Mouse (Mus musculus): ENCODE measurements around the gene Tada1. TPM values are rescaled to one million over a fixed set of nuclear protein-coding genes. Genes with fewer than 3 reads are reported as not detected.

The Tada1 gene
- polyA plus RNA-seq, 1 experiment: 17.4 TPM

DNA sequence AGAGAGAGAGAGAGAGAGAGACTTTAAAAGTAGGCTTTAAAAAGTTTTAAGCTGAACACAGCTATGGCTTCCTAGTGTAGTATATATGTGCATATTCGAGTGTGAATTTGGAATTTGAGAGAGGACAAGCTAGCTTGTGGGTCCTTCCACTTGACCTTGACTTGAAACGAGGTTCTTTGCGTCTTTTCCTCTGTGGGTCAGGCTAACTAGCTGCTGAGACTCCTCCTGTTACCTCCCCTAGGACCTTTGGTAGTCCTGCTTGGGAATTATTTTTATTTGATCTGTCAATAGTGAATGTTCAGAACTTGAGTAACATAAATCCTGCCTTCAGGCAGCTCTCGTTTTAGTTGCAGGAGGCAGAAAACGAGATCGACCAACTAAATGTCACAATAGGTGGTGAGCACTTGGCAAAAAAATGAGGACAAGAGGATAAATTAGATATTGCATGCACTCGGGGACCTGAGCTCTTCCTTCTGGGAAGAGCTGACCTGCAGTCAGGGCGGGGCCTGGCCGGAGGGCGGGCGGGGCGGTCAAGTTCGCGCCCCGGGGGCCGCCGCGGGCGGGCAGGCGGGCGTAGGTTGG lies 375 bp upstream of the Tada1 start:
- TF ChIP-seq GATA1 (IDR thresholded peaks at IDR 0.05; ENCODE audit: low read length): no peak

DNA sequence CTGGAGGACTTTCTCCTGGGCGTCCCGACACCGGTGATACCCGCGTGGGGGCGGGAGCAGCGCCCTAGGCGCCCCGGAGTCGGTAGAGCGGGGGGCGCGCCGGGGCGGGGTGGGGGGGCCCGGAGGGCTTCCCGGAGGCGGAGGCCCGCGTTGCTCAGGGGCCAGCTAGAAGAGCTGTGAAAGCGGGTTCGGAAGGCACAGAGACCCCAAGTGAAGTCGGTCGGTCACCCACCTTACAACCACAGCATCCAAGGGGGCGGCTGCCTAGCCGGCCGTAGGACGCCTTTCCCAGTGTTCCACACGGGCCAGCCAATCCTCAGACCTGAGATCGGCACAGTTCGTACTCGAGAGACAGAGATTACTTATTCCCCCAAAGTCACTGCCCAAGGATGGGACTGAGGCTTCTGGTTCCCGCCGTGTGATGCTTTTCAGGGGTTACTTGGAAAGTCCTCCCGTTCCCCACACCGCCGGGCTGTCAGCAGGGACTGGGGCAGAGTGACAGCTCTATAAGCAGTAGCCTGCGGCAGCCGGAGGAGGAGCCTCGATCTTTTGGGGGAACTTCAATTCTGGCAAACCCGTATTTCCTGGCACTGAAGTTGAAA lies 834 bp downstream of the Tada1 start:
- TF ChIP-seq GATA1 (IDR thresholded peaks at IDR 0.05; ENCODE audit: low read length): no peak

GRCm38 (mm10) chr1:166381336-166381735 lies 2.4 kb downstream of the Tada1 start:
- TF ChIP-seq GATA1 (IDR thresholded peaks at IDR 0.05; ENCODE audit: low read length): no peak

DNA sequence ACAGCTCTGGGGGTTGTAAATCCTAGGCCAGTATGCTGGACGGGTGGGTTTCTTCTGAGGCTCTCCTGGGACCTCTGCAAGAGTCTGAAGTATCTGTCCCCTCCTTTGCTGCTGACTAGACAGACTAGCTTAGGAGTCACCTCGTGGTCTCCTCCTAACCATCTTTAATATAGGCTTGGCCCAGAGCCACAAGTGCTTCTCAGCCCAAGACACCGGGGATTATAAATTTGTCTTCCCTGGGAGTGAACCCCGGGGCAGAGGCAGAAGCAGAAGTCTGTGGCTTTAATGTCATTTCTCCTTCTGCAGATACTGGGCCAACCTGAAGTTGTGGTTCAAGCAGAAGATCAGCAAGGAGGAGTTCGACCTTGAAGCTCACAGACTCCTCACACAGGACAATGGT lies 2.9 kb downstream of the Tada1 start:
- TF ChIP-seq GATA1 (IDR thresholded peaks at IDR 0.05; ENCODE audit: low read length): no peak

DNA sequence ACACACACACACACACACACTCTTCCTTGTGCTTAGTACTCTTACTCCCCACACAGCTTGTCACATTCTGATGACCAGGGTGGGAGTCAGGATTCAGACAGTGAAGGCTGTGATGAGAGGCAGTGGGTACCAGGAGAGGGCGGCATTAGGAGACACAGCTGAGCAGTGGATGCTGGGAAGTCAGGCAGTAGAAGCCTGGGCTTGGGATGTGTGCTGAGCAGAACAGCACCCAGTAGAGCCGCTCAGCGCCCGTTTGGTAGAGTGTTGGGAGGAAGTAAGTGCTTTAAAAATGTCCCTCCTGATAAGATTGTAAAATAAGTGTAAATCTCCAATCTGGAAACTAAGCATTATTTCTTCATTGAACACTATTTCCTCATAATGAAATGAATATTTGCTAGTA lies 3.7 kb downstream of the Tada1 start:
- TF ChIP-seq GATA1 (IDR thresholded peaks at IDR 0.05; ENCODE audit: low read length): no peak

DNA sequence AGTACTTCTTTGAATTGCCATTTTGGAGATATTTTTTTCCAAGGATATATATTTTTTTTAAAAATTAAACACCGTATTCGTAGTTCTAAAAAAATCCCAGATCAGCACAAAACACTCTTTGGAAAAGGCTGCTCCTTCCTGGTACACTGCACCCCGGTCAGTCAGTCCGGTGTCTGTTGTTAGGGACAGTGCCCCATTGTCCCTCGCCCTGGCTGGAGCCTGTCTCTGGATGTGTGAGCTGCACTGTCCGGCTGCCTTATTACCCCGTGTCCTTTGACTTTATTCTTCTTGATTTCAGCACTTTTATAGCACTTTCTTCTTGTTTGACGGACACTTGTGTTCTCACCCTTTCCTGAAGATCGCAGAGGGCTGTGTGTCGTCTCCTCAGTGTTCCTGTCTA lies 5.7 kb downstream of the Tada1 start:
- TF ChIP-seq GATA1 (IDR thresholded peaks at IDR 0.05; ENCODE audit: low read length): no peak

DNA sequence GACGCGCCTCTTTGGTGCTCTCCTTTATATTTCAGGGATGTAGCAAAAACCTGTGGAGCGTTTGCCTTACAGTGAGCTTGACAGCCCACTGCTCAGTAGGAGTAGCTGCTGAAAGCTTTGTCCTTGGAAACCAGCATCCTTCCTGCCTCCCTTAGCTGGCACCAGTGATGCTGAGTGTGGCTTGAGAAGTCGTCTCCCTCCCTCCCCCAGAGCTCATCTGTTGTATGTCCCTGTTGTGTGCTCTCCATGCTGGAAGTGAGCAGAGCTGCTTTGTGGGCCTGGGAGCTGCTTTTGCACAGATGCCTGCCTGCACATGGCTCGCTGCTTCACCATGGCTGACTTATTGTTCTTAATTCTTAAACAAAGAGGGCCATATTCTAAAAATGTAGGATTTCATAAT lies 6.5 kb downstream of the Tada1 start:
- TF ChIP-seq GATA1 (IDR thresholded peaks at IDR 0.05; ENCODE audit: low read length): no peak

DNA sequence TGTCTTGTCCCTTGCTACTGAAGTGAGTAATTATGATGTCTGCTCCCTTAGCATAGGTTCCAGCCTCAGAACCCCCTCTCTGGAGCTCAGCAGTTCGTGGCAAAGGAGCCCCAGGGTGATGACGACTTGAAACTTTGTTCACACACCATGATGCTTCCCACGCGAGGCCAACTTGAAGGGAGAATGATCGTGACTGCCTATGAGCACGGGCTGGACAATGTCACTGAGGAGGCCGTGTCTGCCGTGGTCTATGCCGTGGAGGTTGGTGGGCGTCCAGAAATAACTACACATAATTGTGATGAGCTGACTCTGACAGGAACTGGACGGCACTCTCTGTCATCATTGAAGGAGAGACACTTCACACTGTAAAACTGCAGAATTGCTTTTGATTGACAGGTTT lies 9.6 kb downstream of the Tada1 start:
- no peak for TF ChIP-seq GATA1 (IDR thresholded peaks at IDR 0.05; ENCODE audit: low read length)

DNA sequence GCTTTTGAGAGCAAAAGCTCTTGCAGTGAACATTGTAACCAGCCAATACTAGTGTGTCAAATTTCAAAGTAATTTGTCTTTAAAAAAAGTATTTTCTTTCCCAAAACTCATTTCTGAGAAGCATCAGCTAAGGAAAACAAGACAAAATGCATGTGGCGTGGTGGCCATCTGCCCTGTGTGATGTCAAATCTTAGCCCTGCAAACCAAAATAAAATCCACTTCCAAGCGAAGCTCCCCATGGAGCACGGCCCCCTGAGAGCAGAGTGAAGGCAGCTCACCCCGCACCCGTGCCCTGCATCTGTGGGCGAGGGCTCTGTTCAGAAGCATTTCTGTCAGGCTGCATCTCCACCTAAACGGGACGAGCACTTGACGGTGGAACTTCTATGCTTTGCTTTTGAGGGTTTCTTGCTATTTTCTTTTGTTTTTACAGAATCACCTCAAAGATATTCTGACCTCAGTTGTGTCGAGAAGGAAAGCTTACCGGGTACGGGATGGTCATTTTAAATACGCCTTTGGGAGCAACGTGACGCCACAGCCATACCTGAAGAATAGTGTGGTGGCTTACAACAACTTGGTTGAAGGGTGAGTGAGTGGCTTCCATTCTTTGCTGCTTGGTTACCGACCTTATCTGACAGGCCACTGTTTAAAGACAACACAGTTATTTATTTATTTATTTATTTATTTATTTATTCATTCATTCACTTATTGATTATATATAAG lies 10.7 kb downstream of the Tada1 start:
- TF ChIP-seq GATA1 (IDR thresholded peaks at IDR 0.05; ENCODE audit: low read length): no peak

- no peak for TF ChIP-seq GATA1 (IDR thresholded peaks at IDR 0.05; ENCODE audit: low read length)
Measured at GRCm38 (mm10) chr1:166391671-166392070, 12.8 kb downstream of the Tada1 start.

GRCm38 (mm10) chr1:166394770-166395169 lies 15.9 kb downstream of the Tada1 start:
- TF ChIP-seq GATA1 (IDR thresholded peaks at IDR 0.05; ENCODE audit: low read length): no peak

- TF ChIP-seq GATA1 (IDR thresholded peaks at IDR 0.05; ENCODE audit: low read length): no peak
Measured at GRCm38 (mm10) chr1:166395661-166396060, 16.8 kb downstream of the Tada1 start.

DNA sequence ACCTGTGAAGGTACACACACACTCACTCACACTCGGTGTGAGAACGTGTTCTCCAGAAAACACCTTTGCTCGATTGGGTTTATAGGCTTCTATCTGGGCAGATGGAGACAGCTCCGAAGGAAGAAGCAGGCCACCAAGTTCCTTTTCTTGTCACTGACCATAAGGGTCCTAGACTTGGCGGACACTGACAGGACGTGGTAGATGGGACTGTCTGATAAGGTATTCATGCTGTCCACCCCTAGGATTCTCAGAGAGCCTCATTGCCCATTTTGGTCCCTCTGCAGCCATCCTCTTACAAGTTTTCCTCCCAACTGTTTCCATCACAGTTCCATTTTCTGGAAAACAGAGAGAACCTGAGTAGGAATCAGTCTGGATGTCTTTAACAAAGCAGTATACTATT lies 17.5 kb downstream of the Tada1 start:
- no peak for TF ChIP-seq GATA1 (IDR thresholded peaks at IDR 0.05; ENCODE audit: low read length)

- no peak for TF ChIP-seq GATA1 (IDR thresholded peaks at IDR 0.05; ENCODE audit: low read length)
Measured at GRCm38 (mm10) chr1:166401455-166401854, 22.6 kb downstream of the Tada1 start.

- TF ChIP-seq GATA1 (IDR thresholded peaks at IDR 0.05; ENCODE audit: low read length): no peak
Measured at GRCm38 (mm10) chr1:166402003-166402402, 23.1 kb downstream of the Tada1 start.

GRCm38 (mm10) chr1:166403846-166404245 lies 24.9 kb downstream of the Tada1 start:
- no peak for TF ChIP-seq GATA1 (IDR thresholded peaks at IDR 0.05; ENCODE audit: low read length)

- no peak for TF ChIP-seq GATA1 (IDR thresholded peaks at IDR 0.05; ENCODE audit: low read length)
Measured at GRCm38 (mm10) chr1:166409177-166409700, 30.3 kb downstream of the Tada1 start.
